Mouse (Mus musculus) lung, postnatal 0 days (tissue): Measurements from ENCODE around the gene Pdss2.

Experiments
- CTCF ChIP-seq: IDR thresholded peaks from 2 replicates; pipeline ENCODE4 v1.5.1; 2016; ENCODE audit warnings: antibody characterized with exemption, mild to moderate bottlenecking
- EP300 ChIP-seq: IDR thresholded peaks from 2 replicates; pipeline ENCODE4 v1.6.1; 2016; ENCODE audit warnings: antibody characterized with exemption, mild to moderate bottlenecking, control low read depth

GRCm38 (mm10) chr10:43363431-43363851 is 142.2 kb downstream of the Pdss2 start:
- TF ChIP-seq CTCF: no peak
- no peak for TF ChIP-seq EP300
